Mouse (Mus musculus) spleen, adult 2 months (tissue): ENCODE measurements around the gene Vmn1r231. TPM values are rescaled to one million over a fixed set of nuclear protein-coding genes. Genes with fewer than 3 reads are reported as not detected.

ENCODE experiments used
- DNase-seq, 2 experiments: peaks; one replicate each; pipeline versions ENCODE4 v3.0.0 to v3.0.0-alpha.2; 2012 to 2021; ENCODE audit warnings: low spot score in 2 of 2, low read depth in 1 of 2
- H3K27ac ChIP-seq: fragments of 200-500 bp; 2 replicates; pipeline ENCODE4 v1.5.1; 2012; ENCODE audit warnings: low read length, inconsistent platforms; ENCODE audit not compliant: insufficient read depth
- H3K27me3 ChIP-seq: fragments of 200-500 bp; 2 replicates; pipeline ENCODE4 v1.6.1; 2012; ENCODE audit warnings: mild to moderate bottlenecking, moderate library complexity, low read length, inconsistent platforms; ENCODE audit not compliant: control insufficient read depth, insufficient read depth
- H3K36me3 ChIP-seq: fragments of 200-500 bp; 2 replicates; pipeline ENCODE4 v1.6.1; 2012; ENCODE audit warnings: mild to moderate bottlenecking, low read length, inconsistent platforms; ENCODE audit not compliant: control insufficient read depth, insufficient read depth
- H3K4me1 ChIP-seq: fragments of 200-500 bp; 2 replicates; pipeline ENCODE4 v1.6.1; 2011; ENCODE audit warnings: inconsistent platforms; ENCODE audit not compliant: control insufficient read depth, insufficient read depth, insufficient read length
- H3K4me3 ChIP-seq: fragments of 200-500 bp; 2 replicates; pipeline ENCODE4 v1.5.1; 2011; ENCODE audit warnings: mild to moderate bottlenecking, inconsistent platforms; ENCODE audit not compliant: insufficient read depth, insufficient read length; ENCODE audit errors: extremely low read depth
- CTCF ChIP-seq: fragments of 200-500 bp; IDR thresholded peaks from 2 replicates; pipeline ENCODE4 v1.5.1; 2011; ENCODE audit warnings: mild to moderate bottlenecking, inconsistent platforms; ENCODE audit not compliant: insufficient read depth, insufficient read length, insufficient replicate concordance; ENCODE audit errors: extremely low read depth
- POLR2A ChIP-seq: fragments of 200-500 bp; IDR thresholded peaks from 2 replicates; pipeline ENCODE4 v1.6.1; 2011; ENCODE audit warnings: low read depth, low read length, inconsistent platforms
- WGBS: fragments of 180-500 bp; shearing (Covaris S2); methylation state at CpG from one replicate; pipeline ENCODE4 v1.1.7; 2018; 5-methylcytosine and 5-hydroxymethylcytosine counted together
- polyA plus RNA-seq: library from polyadenylated mRNA; depleted of rRNA; stranded (reverse); fragments of >200 nt; gene quantifications from 2 replicates; pipeline ENCODE4 v1.2.3, GENCODE M21; 2012; rRNA removed

The Vmn1r231 gene
- not detected in 2 replicates for polyA plus RNA-seq

DNA sequence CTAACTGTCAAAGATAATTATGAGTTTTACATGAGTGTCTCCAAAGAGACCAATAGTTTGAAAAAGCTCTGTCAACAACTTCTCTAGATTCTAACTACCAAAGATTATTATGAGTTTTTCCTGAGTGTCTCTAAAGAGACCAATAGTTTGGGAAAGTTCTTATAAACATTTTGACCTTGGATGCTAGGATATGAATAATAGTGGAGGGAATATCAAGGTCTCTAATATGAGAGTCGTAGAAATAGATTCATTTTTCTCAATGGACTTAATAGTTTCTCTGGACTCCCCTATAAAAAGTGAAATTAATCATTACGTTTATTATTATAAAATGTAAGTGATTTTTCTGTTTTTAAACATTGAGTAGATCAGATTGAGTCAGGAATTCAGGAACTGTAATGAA, at the start of gene Vmn1r231:
Gene Vmn1r231 (minus strand): TSS at position 101 of the 400 bp plus-strand sequence.
- no peaks in the 10 kb centered on the region for H3K27me3 ChIP-seq
- H3K27ac ChIP-seq = no peak within 1 kb of the TSS
- H3K4me3 ChIP-seq = no peak within 1 kb of the TSS; the same call in 1 of the 2 replicates
- no peak for TF ChIP-seq POLR2A
- no peak for TF ChIP-seq CTCF
- WGBS = 62% methylated on average over 2 of the region's 2 CpGs
- no peaks in the 10 kb centered on the region for H3K4me1 ChIP-seq
- H3K36me3 ChIP-seq = no peaks in the 10 kb centered on the region
- DNase-seq = no peak

DNA sequence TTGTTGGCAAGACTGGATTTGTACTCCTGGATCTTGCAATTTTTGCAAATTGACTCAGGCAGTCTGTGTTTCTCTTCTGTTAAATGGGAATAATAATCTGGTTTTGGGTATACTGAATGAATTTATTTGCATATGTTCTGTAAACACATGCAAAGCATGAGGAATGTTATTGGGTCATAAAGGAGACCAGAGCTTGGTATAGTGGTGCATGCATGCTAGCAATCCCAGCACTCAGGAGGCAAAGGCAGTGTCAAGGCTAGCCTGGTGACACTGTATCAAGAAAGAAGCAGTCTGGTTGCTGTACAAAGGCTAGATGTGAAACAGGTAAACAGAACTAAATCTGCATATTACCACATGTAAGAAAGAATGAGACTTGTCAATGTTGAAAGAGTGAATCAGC, 41.7 kb upstream of the Vmn1r231 start:
- H3K36me3 ChIP-seq = peaks cover under 1% of the 10 kb centered on the region; the same call in 1 of the 2 replicates
- DNase-seq = no peak
- no peak for TF ChIP-seq POLR2A
- TF ChIP-seq CTCF = no peak
- no peaks in the 10 kb centered on the region for H3K27me3 ChIP-seq
- H3K4me1 ChIP-seq = peaks cover 6% of the 10 kb centered on the region
- H3K27ac ChIP-seq = no peak overlapping the region
- no peak overlapping the region for H3K4me3 ChIP-seq

DNA sequence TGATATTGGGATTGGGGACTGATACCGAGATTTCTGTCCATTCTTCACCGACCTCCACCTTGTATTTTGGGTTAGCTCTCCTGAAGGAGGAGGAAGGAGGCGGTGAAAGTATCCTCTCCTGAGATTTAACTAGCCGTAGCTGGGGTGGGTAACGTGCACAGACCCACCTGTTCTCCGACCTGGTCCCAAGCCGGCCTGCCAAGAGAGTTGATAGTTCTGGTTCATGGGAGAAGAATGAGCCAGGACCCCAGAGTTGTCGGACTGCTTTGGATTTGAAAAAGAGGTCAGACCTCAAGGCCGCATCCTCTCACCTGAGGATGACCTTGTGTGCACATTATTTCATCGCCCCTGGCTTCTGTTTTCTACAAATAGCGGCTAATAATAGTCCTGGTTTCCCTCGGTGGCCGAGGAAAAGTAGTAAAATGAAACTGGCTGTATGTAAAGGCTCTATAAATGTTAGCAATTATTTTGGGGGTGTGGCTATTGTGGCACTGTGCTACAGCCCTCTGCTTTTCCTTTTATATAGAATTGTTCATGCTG, 41.2 kb upstream of the Vmn1r231 start:
- peak overlapping the region; percentile 77 for H3K4me3 ChIP-seq
- H3K27me3 ChIP-seq = no peaks in the 10 kb centered on the region
- DNase-seq = no peak
- H3K27ac ChIP-seq = peak overlapping the region; percentile 95
- WGBS = 1% methylated on average over 13 of the region's 13 CpGs
- H3K4me1 ChIP-seq = peaks cover 6% of the 10 kb centered on the region
- TF ChIP-seq POLR2A (no peak), CTCF (no peak)
- no peaks in the 10 kb centered on the region; the same call in 1 of the 2 replicates for H3K36me3 ChIP-seq

DNA sequence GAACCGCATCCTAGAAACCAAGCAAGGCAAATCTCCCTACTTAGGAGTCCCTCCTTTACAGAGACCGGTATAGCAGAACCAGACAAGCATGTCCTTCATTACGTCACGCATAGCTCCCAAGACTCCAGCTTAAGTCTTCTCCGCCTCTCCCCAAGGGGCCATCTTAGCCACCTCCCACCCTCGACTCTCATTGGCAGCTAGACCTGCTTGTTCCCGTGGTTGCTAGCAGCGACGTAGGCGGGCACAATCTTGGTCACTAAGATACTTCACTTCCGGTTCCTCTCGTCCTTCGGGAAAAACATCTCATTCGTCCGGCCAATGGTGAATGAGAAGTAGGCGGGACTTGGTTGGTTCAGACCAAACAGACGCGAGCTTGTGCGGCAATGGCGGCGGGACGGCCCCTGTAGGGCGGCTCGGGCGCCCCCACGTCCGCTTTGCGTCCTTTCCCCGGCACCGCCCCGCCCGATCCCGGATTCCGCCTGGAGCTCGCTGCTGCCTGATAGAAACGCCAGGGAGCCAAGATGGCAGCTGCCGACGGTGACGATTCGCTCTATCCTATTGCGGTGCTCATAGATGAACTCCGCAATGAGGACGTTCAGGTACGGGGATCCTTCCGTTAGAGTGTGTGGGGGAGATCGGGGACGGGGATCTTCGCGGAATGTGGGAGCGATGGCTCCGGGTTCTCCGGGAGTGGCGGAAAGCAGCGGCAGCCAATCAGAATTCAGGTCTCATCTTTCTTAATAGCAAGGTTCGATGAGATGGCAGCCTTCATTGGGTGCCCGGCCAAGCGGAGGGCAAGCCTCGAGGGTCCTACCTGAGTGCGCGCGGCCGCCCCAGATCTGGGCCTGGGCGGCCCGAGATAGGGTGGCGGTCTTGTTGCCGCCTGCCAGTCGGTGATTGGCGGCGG, 40.3 kb upstream of the Vmn1r231 start, which contains the start of gene Ppp2r1a:
Gene Ppp2r1a (plus strand): TSS at position 327 of the 907 bp plus-strand sequence.
- Histone ChIP-seq H3K4me1 (peaks cover 6% of the 10 kb centered on the region), H3K4me3 (peak within 1 kb of the TSS; percentile 77), H3K27me3 (no peaks in the 10 kb centered on the region), H3K36me3 (no peaks in the 10 kb centered on the region), H3K27ac (peak within 1 kb of the TSS; percentile 95)
- under 1% methylated on average over 69 of the region's 69 CpGs for WGBS
- DNase-seq = peak; percentile 96 to 99
- no peak for TF ChIP-seq CTCF
- TF ChIP-seq POLR2A = peak; percentile 61

DNA sequence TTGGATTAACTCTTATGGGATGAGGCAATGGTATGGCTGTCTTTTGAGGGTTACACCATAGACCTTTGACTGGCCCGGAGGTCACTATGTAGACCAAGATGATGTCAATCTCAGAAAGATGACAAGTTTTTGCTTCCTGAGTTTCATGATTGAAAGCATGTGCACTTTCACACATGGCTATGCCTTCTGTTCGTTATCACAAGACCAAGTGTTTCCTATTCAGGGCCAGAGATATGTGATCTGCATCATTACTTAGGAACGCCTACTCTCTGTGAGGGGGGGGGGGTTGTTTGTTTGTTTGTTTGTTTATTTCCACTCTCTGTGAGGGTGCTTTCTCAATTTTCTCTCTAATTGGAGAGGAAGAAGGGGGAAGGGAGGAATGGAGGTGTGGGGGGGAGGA, 39.3 kb upstream of the Vmn1r231 start:
- peak in 1 of 2 experiments; percentile 17 for DNase-seq
- Histone ChIP-seq H3K27me3 (no peaks in the 10 kb centered on the region; the same call in 1 of the 2 replicates), H3K4me3 (peak overlapping the region; percentile 77), H3K4me1 (peaks cover 6% of the 10 kb centered on the region; the same call in 1 of the 2 replicates), H3K36me3 (no peaks in the 10 kb centered on the region), H3K27ac (no peak overlapping the region; the same call in 1 of the 2 replicates)
- 45% methylated on average over 3 of the region's 3 CpGs for WGBS
- TF ChIP-seq CTCF (no peak), POLR2A (no peak)

DNA sequence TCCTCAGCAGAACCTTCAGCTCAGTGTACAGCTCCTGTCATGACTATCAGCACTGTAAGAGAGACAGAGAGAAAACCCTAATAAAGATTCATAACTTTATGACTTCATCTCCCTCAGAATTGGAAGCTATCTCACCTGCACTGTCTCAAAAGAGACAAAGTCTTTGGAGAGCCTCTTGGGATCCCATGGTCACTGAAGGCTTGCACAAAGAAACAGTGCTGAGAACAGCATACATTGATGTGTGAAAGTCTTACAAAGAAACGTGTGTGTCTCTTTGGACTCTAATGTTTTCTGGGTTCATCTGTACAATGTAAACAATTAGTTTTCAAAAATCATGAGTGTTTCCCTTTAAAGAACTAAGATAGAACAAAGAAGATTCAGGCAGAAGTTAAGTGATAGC, 14.7 kb upstream of the Vmn1r231 start, which contains the start of gene Vmn1r232:
Gene Vmn1r232 (minus strand): TSS at position 101 of the 400 bp plus-strand sequence.
- DNase-seq = no peak
- TF ChIP-seq CTCF (no peak), POLR2A (no peak)
- H3K36me3 ChIP-seq = no peaks in the 10 kb centered on the region
- no peak within 1 kb of the TSS for H3K27ac ChIP-seq
- H3K4me1 ChIP-seq = no peaks in the 10 kb centered on the region
- WGBS = 57% methylated on average over 1 of the region's 1 CpGs
- no peaks in the 10 kb centered on the region for H3K27me3 ChIP-seq
- no peak within 1 kb of the TSS for H3K4me3 ChIP-seq
